Mouse (Mus musculus) ES-Bruce4 (cell line): ENCODE data around the gene Fam135a.

Experiments used
- CTCF ChIP-seq: IDR thresholded peaks from one replicate; pipeline ENCODE4 v1.8.1; 2011; ENCODE audit warnings: low read depth, low read length
- EP300 ChIP-seq: IDR thresholded peaks from 2 replicates; pipeline ENCODE4 v1.6.1; 2011; ENCODE audit warnings: low read depth, low read length; ENCODE audit not compliant: insufficient read depth
- POLR2A ChIP-seq: IDR thresholded peaks from one replicate; pipeline ENCODE4 v1.8.1; 2011; ENCODE audit warnings: low read length; ENCODE audit not compliant: insufficient read depth

DNA sequence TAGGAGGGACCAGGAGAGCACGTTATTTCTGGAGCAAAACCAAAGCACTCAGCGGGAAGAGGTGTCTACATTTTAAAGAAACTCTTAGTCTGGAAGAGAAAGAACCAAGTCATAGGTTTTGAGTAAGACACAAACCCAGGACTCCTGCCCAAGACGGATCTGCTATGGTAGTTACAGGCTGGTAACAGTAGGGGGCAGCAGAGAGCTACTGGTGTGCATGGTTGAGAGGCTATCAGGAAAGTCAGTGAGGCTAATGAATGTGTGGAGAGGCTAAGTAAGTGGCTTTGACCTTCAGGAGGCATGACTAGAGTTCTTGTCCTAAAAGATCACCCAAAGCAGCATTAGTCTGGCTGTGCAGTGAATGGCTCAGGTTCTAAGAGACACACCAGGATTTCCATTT, 37.0 kb upstream of the Fam135a start:
- TF ChIP-seq POLR2A (no peak), CTCF (peak; percentile 68), EP300 (no peak)
